Mouse (Mus musculus) heart, postnatal 0 days (tissue): ENCODE results near the gene Pde8a.

Experiments used
- CTCF ChIP-seq: IDR thresholded peaks from 2 replicates; pipeline ENCODE4 v1.5.1; 2016; ENCODE audit warnings: antibody characterized with exemption, control low read depth, low read depth
- EP300 ChIP-seq: IDR thresholded peaks from 2 replicates; pipeline ENCODE4 v1.6.1; 2016; ENCODE audit warnings: antibody characterized with exemption, low read depth

GRCm38 (mm10) chr7:81182492-81183175 lies 30.8 kb upstream of the Pde8a start:
- TF ChIP-seq EP300 (no peak), CTCF (no peak)
